Mouse (Mus musculus) left cerebral cortex, adult 9 months (tissue): Measurements from ENCODE around the gene Fstl3.
"Not testable (repeated sequence)": the region's sequence is repeated elsewhere in the genome, so short reads cannot be mapped to it uniquely, and the experiment has no call there.

Experiments used
- DNase-seq, 2 experiments: peaks; one replicate each; pipeline ENCODE4 v3.0.0; 2022; ENCODE audit warnings: low spot score in 2 of 2

The Fstl3 gene

DNA sequence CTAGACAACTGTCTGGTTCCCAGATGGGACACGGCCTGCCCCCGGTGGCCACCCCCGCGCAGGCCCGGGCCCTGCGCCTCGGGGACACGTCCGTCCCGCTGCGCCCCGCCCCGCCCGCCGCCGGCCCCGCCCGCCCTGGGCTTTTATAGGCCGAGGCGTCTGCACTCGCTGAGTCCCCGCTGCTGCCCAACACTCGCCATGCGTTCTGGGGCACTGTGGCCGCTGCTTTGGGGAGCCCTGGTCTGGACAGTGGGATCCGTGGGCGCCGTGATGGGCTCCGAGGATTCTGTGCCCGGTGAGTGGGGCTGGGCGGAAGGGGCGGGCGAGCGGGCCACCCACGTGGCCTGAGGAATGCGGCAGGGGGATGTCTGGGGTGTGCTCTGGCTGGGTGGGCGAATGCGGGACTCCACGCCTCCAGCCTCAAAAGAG is at the start of gene Fstl3:
TSS of gene Fstl3 (plus strand) at position 170 of the 429 bp plus-strand sequence.
- no peak for DNase-seq

DNA sequence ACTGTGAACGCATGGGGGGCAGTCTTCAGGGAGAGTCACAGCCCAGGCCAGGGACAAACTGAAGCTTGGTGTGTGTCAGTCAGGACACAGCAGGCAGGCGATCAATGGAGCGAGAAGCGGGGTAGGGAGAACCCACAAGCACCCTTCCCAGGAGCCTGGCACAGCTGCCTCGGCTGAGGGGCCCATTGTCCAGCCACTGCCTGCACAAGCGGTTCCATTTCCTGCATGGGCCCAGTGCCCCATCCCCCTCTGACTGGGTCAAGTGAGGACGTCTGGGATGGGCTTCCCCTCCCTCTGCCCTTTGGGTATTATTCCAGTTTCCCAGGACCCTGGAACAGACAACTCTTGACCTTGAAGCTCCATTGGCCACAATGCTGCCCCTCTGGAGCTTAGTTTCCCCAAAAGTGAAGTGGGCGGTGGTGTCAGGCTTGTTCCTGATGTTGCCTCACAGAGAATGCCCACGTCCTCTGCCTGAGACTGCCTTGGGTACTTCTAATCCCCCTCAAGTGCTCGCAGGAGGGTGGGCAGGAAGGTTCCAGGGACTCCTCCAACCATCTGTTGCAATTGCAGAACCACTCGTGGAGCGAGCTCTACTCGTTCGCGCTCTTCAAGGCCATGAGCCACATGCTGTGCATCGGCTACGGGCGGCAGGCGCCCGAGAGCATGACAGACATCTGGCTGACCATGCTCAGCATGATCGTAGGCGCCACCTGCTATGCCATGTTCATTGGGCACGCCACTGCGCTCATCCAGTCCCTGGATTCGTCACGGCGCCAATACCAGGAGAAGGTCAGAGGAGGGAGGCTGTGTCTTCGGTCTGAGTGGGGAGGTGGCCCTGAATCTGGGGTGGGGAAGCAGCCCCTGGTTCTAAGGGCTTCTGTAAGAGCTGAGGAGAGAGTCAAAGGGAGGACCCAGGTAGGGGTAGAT is 48.5 kb upstream of the Fstl3 start:
- DNase-seq, result peak in 1 of 2 experiments; percentile 65

DNA sequence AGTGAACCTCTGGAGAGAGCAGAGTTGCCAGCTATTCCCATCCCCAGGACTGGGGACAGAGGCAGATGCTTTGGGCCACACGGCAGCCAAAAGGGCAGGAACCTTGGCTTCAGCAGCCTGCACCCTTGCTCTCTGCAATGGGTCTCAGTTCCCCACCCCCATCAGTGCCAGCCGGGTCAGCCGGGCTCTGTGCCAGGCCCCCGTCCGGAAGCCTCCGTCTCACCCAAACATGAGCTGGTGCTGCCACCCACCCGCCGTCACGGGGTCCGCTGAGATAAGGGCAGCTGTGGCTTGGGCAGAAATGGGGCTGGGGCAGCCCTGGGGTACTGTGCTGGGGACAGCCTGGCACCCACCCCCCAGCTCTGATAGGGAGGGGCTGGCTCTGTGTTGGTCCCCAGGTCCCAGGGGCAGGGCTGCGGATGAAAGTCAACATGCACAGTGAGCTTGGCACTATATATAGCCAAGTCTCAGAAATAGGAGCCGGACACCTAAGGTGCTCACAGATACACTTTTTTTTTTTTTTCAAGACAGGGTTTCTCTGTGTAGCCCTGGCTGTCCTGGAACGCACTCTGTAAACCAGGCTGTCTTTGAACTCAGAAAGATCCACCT is 47.6 kb upstream of the Fstl3 start:
- peak; percentile 63 to 70 for DNase-seq

DNA sequence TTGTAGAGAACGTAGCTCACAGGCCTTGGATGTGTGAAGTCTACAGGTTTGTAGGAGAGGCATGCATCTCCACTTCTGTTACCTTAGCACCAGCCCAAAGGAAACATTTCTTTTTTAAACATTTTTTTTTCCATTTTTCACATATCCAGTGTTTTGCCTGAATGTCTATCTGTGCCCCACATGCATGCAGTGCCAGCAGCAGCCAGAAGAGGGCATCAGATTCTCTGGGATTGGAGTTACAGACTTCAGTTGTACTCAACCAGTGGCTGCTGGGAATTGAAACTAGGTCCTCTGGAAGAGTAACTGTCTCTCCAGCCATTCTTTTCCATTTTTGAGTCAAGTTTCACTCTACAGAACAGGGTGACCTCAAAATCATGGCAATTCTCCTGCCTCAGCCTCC is 44.6 kb upstream of the Fstl3 start:
- no peak for DNase-seq

DNA sequence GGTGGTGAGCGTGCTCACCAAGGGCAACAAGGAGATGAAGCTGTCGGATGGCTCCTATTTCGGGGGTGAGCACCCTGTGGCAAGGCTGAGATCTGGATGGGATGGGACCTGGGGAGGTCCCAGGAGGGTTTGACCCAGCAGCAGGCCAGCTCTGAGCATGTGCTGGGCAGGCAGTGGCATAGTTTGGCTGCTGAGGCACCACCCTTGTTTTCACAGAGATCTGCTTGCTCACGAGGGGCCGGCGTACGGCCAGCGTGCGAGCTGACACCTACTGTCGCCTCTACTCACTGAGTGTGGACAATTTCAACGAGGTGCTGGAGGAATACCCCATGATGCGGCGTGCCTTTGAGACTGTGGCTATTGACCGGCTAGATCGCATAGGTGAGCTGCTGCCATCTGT is 43.2 kb upstream of the Fstl3 start:
- DNase-seq, result no peak

DNA sequence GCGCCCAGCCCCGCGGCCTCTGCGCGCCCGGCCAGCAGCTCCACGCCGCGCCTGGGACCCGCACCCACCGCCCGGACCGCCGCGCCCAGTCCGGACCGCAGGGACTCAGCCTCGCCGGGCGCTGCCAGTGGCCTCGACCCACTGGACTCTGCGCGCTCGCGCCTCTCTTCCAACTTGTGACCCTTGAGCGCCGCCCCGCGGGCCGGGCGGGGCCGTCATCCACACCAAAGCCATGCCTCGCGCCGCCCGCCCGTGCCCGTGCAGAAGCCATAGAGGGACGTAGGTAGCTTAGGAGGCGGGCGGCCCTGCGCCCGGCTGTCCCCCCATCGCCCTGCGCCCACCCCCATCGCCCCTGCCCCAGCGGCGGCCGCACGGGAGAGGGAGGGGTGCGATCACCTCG is 41.7 kb upstream of the Fstl3 start:
- DNase-seq, result no peak

GRCm38 (mm10) chr10:79736706-79737105 is 40.4 kb upstream of the Fstl3 start:
- DNase-seq, result no peak

DNA sequence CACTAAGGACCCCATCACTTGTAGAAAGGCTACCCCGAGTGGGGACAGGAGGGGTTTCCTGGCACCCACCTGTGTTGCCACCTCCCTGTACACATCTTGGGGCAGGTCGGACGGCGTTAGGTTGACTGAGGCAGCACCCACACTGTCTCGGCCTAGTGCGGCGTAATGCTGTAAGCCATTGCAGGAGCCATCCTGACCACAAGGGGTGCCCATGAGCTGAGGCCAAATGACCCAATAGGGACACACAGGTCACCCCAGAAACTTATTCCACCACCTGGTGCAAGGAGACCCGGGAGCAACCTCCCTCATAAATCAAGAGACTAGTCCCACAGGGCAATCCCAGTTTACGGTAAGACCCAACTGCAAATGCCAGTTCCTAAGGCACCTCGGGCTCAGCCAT is 38.8 kb upstream of the Fstl3 start:
- DNase-seq, result no peak

- no peak for DNase-seq
Measured at GRCm38 (mm10) chr10:79739234-79739633, 37.8 kb upstream of the Fstl3 start.

DNA sequence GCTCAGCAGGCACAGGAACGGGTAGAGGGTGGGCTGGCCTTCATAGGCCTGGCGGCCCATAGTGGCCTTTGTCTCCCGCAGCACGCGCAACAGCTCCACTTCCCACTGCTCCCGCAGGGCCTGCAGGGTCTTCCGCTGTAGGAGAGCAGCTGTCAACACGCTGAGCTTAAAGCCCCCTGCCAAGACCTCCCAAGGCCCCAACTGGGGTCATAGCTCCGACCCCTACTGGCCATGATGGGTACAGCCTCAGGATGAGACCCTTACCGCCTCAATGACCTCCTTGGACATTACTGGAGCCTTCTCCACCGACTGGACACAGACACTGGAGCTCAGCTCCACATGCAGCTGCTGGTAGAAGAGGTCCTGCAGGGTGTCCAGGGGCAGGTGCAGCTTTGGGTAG is 36.2 kb upstream of the Fstl3 start:
- no peak for DNase-seq

- DNase-seq, result no peak
Measured at GRCm38 (mm10) chr10:79743161-79743560, 33.9 kb upstream of the Fstl3 start.

DNA sequence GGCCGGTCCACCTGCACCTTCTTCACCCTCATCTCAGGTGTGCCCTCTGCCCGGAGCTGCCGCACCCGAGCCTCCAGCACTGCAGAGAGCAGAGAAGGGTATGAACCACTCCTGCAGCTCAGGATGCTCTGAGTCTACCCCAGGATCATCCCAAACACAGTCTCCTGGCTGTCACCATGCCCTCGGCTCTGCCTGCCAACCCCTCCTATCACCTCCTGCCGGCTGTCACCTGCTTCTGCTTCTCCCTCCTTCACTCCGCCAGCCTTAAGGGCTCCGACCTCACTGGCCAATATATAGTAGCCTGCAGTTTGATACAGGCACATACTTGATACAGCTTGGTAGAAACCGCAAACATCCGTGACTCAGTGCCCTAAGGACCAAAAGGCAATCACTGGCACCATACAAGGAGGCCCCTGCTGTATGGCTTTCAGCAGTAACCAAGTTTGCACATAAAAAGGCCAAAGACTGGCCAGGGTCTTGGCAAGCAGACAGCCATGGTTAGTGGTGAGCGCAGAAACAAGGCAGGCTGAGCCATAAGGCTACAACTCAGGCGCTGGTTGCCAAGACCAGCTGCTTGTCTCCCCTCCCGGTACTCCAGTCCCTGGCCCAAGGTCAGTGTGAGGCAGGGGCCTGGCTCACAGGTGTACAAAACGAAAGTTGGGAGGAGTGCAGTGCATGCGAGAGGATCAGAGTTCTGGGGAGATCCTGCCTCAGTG is 33.3 kb upstream of the Fstl3 start:
- DNase-seq, result no peak

DNA sequence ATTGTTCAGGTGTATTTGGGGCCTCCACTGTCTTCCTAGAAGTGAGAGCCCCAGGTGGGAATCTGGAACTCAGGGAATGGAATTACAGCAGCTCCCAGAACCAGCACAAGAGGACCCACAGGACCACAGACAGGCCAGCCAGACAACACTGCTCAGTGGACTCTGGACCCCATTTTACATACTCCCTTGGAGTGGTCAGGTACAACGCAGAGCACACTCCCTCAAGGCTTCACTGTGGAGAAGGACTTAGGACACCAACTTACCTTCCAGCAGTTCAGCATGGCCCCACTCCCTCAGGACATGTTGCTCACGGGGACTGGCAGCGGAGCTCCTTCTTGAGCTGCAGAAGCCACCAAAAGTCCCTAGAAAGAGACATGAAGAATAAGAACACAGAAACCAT is 31.7 kb upstream of the Fstl3 start:
- no peak for DNase-seq

DNA sequence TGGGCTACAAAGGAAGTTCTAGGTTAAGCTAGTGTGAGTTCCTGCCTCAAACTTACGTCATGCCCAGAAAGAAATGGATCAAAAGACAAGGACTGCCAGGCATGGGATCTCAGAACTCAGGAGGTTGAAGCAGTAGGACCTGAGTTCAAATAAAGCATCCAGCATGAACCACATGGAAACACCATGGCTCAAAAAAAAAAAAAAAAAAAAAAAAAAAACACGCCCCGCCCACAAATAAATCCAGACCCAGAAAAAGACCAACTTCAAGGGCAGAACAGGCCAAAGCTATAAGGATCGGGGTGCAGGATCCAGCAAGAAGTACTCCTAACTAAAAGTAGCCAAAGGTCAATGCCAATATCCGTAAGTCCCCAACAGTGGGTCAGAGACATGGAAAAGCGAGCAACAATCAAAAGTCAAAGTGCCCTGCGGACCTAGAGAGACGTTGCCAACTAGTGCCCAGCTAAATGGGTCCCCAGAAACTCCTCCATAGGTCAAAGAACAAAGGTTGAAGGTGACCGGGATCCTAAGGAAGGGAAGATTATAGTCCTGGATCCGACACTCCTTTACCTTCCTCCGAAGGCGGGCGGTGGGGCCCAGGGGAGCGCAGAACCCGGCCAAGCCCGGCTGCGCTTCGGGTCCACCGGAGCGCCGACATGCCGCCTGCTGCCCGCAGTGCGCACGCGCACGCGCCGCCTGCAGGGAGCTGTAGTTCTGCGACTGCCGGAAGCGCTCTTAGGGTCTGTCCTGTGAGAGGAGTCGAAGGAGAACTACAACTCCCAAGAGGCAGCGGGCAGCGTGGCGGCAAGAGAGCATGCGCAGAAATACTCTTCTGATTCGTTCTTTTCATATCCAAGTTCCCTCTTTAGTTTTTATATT is 30.9 kb upstream of the Fstl3 start, which contains the start of gene Polrmt:
TSS of gene Polrmt (minus strand) at position 684 of the 876 bp plus-strand sequence.
- peak; percentile 95 to 98 for DNase-seq

DNA sequence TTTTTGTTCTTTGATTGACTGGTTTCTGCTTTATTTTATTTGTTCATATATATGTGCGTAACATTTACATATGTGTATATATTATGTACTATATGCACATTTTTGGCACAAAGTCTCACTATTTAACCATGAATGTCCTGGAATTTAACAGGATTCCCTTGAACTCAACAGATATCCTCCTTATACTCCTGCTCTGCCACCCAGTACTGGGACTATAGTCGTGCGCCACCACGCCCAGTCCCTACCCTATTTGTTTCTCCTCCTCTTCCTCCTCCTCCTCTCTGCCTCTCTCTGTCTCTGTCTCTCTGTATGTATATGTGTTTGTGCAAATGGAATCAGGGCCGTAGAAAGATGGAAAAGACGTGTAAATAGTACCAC is 30.3 kb upstream of the Fstl3 start:
- DNase-seq, result no peak

GRCm38 (mm10) chr10:79748496-79748895 is 28.6 kb upstream of the Fstl3 start:
- DNase-seq, result no peak

GRCm38 (mm10) chr10:79754856-79755516 is 22.1 kb upstream of the Fstl3 start, which contains the start of gene Fgf22:
Gene Fgf22, plus strand, starts transcription at chr10:79755076.
- peak in 1 of 2 experiments; percentile 80 for DNase-seq

DNA sequence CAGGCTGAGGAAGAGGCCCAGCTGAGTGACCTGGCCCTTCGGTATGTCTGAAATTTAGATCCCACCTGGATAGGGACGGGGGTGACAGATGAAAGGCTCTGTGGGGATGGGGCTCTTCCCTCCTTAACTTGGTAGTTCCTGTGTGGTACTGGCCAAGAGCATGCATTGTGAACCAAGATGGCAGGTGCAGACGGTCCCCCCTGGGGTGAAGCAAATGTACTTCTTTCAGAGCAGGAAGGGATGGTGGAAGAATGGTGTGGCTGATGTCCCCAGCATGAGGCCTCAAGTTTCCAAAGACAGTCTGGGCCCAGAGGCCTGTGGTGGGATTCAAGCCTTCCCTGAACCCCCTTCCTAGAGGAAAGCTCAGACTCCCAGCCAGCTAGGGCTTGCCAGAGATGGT is 21.2 kb upstream of the Fstl3 start:
- no peak for DNase-seq

GRCm38 (mm10) chr10:79756660-79757059 is 20.4 kb upstream of the Fstl3 start:
- DNase-seq, result no peak

DNA sequence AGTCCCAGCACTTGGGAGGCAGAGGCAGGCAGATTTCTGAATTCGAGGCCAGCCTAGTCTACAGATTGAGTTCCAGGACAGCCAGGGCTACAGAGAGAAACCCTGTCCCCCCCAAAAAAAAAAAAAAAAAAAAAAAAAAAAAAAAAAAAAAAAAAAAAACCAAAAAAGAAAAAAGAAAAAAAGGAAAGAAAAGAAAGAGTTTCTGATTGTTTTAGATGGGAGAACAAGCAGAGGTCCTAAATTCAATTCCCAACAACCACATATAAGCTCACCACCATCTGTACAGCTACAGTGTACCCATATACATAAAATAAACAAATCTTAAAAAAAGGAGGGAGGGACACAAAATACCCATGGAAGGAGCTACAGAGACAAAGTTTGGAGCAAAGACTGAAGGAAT is 17.4 kb upstream of the Fstl3 start:
- DNase-seq, result not testable (repeated sequence)
